Mouse (Mus musculus) ovary, postnatal 14 days (tissue): ENCODE data around the gene Baz1a.

ENCODE experiments used
- DNase-seq: peaks from one replicate; pipeline ENCODE4 v3.0.0; 2022; ENCODE audit warnings: low spot score

Gene Baz1a

DNA sequence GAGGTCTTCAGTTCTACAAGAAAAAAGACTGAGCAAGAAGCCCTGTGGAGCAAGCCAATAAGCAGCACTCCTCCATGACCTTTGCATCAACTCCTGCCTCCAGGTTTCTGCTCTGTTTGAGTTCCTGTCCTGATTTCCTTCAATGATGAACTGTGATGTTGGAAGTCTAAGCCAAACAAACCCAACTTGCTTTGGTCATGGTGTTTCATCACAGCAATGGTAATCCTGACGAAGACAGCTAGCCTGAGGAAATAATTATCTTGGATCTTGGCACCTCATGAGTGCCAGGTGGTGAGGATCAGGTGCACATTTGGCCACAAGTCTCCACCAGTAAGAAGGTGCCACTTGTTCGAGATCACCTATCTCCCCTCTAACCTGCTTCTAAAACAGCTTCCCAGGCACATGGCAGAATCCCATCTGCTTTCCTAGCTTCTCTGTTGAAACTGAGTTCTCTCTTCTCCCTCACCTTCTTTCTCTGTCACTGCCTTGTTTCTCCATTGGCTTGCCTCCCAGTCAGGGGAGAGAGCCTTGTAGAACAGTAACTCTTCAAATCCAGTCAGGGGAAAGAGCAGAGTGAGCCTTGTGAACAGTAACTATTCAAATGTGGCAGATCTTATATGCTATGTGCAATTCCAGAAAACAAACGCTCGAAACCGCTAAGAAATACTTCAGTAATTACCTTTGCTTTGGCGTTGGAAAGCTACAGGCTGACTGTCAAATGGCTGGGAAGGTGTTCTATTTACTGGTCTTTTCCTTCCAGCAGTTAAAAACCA is at the start of gene Baz1a:
Baz1a (minus strand) TSS at position 723 of the 773 bp plus-strand sequence.
- DNase-seq = no peak

DNA sequence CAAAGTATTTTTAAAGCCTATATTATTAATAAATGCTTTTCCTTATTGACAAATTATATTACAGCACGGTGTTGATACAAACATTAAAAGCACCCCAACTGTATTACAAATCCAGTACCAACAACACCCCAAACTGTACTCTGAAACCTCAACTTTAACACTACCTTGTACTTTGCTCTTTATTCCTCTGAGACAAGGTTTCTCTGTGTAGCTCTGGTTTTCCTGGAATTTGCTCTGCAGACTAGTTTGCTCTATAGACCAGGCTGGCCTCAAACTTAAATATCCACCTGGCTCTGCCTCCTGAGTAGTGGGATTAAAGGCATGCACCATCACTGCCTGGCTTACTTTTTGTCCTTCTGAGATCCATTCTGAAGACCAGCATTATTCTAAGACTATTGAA is 48.0 kb upstream of the Baz1a start:
- DNase-seq = no peak

DNA sequence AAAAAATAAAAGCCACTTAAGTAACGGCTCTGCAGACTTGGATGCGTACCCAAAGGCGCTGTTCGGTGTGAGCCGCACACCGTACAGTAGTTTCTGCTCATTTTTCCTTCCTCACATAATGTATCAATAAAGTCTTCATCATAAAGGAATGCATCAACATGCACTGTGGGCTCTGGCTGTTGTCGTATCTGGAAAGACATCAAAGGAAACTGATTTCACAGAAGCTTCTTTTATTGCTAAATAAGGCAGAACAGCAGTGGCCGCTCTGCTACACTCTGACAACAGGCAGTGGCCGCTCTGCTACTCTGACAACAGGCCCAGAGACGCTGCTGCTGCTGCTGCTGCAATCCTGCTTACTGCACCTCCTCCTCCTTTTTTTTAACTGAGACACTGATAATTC is 46.9 kb upstream of the Baz1a start:
- DNase-seq = no peak

DNA sequence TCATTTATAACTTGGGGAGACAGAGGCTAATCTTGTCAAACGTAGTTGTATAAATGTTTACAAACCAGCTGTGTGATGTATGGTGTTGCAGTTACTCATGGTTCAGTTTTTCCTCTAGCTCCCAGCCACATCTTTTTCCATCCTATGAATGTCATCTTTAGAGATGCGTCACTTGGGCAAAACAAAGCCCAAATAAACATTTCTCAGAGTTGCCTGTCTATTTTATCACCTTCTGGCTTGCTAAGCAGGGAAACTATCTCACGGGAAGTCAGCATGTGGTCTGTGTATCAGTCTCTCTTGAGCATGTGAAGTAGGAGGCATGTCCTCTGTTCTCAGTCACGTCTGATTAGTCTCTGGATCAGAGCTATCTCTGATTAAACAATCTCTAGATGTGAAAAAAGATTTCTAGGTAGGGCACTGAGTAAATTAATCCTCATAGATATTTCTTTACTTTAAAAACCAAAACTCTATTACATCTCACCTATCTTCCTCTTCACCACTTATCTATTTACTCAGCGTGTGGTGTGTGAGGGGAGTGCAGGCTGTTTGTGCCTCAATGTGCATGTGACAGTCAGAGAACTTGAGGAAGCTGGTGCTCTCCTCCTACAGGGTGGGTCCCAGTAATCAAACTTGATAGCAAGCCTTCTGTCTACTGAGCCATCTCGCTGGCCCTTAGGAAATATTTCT is 46.2 kb upstream of the Baz1a start:
- no peak for DNase-seq

DNA sequence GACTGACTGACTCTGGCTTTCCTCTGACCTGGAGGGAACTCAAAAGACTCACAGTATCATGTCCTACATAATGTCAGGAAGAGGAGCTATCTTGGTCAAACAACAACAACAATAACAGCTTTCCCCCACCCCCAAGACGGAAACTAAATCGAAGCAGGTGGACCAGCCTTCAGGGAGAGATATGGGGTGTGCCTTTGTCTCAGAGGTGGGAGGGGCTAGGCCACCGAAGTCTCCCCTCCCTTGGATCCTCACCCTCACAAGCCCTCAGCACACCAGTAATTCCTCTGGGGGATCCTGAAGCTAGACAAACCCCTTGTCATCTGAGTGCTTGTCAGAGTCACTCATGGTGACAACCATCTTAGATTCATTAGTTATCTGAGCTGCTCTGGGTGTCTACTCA is 45.7 kb upstream of the Baz1a start:
- no peak for DNase-seq

DNA sequence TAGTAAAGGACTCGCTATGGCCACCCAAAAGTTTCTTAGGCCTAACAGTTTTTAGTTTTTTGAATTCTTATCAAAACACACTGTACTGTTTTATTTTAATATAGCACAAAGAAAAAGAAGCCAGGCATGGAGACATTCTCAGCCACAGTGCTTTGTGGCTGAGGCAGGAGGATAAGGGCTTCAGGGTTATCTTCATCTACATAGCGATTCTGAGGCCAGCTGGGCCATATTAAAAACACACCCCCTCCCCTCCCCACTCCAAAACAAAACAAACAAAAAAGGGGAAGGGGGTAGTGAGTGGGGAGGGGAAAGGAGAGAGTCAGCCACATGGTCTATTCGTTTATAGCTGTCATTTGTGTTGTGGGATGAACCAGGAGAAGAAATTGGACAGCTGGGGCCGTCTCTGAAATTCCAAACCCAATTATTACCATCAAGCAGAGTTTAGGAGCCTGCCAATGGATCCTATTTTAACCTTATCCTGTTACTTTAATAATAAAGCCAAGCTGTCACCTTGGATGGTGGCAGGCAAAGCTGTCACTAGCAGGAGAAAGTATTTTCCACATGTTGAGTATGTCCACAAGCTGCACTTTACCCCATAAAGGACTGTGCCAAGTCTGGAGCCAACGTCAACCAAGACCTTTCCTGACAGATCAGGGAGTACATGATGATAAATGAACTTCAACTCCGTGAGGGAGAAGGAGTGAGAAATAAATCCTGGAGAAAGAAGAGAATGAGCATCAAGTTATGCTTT is 44.9 kb upstream of the Baz1a start:
- DNase-seq = no peak

DNA sequence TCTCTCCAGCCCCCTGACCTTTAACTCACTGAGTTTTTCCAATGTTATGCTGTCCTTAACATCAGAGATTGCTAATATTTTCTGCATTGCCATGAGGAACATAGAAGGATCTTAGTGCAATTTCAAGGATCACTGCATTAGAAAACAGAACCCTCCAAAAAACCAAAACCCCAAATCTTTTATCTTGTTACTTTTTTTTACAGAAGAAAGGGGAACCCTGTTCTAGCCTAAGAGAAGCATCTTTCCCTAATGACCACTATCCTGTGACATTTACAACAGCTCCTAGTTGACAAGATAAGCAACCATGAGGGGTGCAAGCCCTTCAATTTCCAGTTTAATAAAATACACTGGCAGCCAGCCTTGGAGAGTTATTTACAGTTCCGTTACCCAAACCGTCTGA is 42.6 kb upstream of the Baz1a start:
- DNase-seq = no peak

DNA sequence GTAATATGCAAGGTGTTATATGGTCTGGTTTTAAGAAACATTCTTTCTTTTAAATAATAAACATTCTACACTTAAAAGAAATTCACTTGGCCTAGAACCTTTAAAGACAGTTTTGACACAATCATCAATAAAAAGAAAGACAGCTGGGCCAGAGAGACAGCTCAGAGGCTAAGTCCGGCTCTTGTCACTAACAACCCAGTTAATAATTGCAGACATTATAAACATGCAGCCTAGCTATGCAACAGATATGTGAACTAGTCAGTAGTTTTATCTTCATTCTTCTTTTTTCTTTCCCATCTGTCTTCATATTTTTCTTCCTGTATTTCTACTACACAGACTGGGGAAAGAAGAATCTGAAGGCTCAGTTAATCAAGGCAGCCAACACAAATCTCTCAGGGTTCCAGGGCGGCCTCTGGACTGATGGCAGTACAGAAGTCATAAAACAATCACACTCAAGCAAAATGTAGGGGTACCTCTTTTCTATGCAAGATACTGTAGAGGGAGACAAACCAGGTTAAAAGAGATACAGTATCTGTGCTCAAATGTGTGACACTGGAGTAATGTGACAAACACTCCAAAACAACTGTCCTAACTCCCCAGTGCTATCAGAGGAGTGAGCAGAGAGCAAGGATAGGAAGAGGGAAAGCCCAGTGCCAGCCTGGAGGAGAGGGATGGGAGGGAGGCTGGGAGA is 40.5 kb upstream of the Baz1a start:
- no peak for DNase-seq

DNA sequence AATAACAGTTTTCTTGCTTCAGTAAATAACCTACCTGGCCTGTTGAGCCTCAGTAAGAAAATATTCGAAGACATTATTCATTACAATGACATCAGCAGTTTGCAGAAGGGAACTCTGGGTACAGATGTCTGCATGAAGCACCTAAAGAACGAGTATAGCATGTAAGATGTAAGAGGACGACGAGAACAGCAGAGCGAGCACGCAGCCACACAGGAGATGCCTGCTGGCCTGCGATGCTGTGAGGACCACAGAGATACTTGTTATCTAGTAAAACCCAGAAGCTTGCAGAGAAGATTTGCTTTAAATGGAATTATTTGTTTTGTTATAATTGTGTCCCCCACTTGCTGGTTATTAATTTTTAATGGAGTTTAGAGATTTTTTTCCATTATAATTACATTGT is 39.1 kb upstream of the Baz1a start:
- no peak for DNase-seq

DNA sequence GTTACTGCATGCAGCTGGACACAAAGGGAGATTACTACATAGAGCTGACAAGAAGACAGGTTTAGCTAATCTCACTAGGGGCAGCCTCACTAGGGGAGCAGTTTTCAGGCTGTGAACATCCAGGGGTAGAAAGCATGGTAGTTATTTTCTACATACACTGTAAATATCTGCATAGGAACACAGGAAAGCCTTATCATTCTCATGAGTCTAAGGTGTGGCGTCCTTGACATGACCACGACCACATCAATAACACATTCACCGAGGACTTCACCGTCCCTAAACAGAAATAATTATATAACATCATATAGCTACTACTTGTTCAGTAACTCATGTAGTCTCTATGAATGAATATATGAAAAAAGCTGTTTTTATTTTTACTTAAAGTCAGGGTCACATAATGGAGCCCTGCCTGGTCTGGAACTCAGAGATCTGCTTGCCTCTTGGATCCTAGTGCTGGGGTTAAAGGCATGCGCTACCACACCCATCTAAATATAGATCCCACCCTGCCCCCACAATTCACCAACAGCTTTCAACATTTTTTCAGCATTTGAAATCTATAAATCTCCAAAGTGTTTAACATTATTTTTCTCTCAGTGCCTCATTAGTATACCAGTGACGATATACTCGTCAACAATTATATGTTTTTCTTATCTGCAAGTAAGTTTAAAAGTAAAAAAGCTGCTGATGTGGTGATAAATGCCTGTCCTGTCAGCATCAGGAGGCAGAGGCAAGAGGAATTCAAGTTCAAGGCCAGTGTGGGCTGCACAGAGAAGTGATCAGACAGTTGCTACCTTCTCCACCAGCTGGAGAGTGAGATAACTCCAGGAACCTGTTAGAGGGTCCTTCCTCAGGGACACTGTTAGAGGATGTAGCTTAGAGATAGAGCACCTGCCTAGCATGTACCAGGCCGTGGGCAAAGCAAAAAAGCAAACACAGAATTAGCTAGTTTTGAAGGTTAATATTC is 37.3 kb upstream of the Baz1a start:
- no peak for DNase-seq

DNA sequence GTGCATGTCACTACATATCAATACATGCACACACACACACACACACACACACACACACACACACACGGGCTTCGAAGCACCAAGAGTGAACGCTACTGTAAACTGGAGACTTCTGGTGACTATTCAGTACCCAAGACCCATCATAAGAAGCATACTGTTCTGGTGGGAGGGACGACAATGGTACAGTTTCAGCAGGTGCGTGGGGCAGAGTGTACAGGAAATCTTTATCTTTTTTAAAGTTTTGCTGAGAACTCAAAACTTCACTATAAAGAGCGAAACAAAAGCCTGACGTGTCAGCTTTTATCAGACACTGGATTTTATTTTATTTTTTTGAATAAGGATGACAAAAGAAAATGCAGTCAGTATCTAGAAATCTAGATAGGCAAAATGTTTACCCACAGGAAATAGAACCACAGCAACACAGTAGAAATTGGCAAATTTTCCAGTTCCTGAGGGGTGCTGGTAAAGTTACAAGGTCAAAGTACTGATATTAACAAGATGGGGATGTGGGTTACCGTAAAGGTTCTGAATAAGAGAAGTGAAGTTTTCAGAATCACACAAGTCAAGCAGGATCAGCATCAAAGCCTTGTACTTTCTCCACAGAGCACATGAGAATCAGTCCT is 35.7 kb upstream of the Baz1a start:
- no peak for DNase-seq

DNA sequence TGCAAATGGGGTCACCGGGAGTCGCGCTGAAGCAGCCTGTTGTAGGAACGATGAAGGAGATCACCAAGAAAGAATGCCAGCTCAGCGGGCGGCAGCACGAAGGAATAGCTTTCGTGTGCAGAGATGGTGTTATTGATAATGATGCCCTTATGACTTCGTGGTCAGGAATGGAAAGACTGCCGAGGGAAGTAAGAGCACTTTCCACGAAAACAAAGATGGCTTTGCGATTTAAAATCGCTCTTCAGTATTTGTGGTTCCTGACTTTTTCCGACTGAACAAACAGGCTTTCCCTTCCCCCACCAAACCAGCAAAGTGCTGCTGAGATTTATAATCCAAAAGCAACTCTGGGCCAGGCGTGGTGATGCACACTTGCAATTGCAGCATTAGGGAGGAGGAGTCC is 26.9 kb upstream of the Baz1a start:
- no peak for DNase-seq

DNA sequence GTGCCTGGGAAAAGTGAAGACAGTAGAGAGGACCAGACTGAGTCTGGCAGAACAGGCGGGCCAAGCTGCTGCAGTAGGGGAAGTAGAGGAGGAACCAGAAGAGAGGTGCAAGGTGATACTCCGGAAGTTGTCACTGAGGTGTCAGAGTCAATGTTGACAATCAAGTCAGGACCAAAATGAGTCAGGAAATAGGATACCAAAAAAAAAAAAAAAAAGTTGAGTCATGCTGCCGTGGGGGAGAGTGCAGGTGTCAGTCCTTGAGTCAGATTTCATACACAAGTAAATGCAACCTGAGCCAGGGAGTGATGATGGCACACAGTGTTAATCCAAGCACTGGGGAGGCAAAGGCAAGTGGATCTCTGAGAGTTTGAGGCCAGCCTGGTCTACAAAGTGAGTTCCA is 12.9 kb upstream of the Baz1a start:
- DNase-seq = no peak

DNA sequence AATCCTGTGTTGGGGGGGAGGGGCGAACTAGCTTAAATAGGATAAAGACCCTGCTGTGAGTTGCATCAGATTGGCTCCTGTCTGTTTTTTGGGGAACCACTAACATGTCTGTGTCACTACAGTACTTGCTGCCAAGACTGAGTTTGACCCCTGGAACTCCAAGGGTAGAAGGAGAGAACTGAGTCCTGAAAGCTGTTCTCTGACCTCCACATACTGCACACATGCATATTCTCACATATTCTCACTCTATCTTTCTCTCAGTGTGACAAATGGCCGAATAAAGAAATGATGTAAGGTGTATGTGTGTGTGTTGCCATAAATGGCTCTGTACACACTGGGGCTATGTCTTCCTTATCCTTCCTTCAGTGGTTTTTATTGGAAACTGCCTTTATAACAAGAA is 9.1 kb upstream of the Baz1a start:
- no peak for DNase-seq

DNA sequence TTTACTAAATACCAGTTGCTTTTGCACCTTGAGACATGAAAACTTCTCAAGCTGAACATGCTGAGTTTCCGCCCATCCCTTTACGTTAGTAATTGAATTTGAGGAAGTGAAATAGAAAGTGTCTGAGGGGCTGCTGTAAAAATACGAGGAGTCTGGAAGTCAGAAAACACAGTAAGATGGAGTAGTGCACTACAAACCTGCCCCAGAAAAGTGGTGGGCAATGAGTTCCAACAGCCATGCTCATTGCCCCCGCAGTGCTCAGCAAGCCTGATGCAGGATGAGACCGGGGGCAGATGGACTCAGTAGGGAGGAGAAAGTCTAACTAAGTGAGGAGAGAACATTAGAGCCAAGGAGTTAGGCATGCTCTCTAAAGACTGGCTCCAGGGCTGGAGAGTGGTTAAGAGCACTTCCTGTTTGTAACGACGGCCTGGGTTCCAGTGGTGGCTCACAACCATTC is 5.3 kb upstream of the Baz1a start:
- DNase-seq = no peak

DNA sequence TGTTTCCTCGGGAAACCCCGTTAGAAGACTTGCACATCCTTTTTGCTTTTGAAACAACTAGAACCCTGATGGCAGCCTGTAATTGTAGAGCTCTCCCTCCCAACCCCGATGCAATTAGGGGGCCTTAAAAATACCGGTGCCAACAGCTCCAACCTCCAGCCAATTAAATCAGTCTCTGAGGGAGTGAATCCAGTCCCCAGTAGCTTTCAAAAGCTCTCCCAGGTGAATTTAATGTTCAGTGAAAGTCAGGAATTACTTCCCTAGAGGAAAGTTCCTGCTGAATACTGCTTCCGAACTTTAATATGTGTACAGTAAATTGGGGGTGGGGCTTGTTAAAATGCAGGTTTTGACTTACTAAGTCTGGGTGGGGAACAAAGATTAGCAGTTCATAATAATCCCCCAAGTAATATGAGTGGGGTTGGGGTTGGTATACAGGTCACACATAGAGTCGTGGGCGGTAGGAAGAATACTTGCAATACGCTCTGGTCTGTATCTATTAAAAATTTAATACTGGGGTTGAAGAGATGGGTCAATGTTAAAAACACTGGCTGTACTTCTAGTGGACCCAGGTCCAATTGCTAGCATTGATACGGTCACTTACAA is 3.1 kb upstream of the Baz1a start:
- DNase-seq = no peak

DNA sequence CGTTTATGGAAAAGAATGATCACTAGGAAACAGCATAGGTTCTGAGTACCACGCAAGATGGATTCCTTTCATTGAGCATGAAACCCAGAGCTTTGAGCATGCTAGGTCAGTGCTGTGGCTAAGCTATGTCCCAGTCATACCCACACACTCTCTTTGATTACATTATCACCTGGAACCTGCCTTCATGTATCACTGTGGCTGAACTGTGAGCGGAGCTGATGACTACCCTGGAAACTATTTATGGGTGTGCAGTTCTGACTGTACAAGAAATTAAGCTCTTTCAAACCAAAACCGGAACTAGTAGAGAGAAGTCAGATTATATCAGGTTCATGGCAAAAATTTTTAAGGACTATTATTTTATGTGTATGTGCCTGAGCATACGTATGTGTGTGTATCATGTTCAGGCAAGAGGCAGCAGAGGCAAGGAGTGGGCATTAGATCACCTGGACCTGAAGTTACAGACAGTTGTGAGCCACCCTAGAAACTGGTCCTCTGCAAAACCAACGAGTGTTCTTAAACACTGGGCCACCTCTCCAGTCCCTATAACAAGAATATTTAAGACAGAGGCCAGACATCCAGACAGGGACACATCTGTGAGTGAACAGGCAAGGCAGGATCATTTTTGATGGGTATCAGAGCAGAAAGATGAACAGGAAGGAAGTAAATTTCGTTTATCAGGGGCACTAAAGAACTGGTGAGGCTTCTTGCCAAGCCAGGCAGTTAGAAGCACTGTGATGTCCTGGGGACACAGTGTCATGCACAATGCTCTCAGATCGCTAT is 2.4 kb upstream of the Baz1a start:
- no peak for DNase-seq

DNA sequence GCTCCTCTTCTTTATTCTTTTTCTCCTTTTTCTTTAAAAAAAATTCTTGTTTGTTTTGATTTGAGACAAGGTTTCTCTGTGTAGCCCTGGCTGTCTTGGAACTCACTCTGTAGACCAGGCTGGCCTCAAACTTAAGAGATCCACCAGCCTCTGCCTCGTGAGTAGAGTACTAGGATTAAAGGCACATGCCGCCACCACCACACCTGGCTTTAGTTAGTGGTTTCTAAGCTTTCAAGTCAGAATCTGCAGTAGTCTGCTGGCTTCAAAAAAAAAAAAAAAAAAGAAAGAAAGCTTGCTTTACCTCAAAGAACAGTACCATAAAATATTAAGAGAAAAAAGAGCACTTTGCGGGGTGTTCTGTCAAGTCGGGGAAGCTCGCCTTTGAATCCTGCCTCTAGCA is 1.3 kb upstream of the Baz1a start:
- DNase-seq = no peak

DNA sequence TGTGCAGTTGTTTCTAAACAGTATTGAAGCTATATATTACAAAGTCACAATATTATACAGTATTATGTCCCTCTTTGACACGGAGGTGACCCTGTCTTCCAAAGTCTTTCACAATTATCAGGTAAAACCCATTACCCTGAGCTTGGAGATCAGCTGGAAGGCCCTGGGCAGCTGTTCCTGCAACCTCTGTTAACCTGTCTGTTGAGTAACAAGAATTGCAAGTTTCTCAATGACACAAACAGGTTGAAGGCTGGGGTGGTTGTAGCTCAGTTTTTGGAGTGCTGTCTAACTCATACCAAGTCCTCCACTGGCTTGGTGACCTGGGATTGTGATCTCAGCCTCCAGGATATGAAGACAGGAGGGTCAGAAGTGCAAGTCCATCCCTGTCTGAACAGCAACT is 1.1 kb downstream of the Baz1a start:
- no peak for DNase-seq
